Mouse (Mus musculus): ENCODE data around the gene Ifi44.

Gene Ifi44

GRCm38 (mm10) chr3:151749737-151750136, at the start of gene Ifi44:
Gene Ifi44, minus strand, starts transcription at chr3:151749960.
- peak; percentile 71 to 79 for DNase-seq

DNA sequence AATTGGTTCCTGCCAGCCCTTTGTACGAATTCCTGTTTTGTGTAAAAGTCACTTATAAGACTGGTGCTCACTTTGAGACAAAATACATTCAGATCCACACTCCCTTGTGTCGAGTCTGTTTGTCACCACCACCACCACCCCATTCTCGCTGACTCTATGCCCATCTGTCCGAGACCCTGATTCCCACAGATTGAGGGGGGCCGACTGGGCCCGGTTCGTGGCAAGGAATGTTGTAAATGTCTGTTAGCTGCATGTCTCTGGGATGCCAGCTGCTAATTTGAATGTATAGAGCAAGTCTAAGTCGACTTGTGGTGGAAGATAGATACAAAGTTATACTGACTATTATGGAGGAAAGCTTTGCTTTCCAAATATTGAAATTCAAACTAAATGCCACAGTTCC, 38.9 kb upstream of the Ifi44 start:
- no peak for DNase-seq

- DNase-seq = peak in 1 of 2 experiments; percentile 54
These were observed 25.3 kb upstream of the Ifi44 start for GRCm38 (mm10) chr3:151775089-151775488.

DNA sequence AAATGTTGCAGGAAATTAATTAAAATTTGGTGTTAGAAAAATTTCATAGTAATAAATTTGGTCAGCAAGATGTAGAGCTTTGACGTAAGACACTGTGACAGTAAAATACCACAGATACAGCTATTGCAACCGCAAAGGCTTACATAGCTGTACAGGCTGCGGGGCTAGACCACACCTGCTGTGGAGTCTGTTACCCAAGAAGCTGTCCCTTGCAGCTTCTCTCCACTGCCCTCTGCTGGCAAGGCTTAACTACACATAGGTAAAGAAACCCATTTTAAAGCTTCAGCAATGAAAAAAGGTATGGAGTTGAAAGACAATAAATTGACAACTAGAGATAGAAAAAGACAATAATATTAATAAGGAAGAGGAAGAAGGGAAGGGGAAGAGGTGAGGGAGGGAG, 21.3 kb upstream of the Ifi44 start:
- peak; percentile 63 to 89 for DNase-seq

DNA sequence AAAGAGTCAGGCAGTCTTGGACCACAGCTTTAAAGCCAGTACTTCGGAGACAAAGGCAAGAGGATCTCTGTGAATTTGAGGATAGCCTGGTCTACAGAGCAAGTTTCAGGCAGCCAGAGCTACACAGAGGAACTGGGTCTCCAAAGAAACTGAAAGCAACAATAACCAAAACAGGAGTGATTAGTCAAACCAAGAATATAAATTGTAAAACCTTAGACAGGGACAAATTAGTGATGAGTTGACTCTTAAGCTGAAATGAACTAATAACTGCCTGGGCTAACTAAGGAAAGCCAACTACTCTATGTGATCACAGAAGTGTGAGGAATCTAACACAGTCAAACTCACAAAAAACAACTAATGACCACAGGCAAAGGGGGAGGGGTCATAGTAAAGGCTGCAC, 1.2 kb downstream of the Ifi44 start:
- no peak for DNase-seq

DNA sequence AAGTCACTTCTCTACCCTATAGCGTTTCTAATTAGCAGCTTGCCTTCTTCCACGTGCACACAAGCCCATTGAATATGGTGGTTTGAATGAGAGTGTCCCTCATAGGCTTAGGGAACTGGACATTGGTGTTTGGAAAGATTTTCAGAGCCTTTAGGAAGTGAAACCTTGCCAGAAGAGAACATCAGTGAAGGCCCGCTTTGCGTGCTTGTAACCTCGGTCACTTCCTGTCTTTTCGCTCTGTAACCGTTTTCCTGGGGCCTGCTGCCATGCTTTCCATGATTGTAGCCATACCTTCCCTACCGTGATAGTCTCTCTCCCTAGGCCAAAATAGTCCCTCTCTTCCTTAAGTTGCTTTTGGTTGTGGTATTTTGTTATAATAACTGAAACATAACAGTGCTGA, 3.7 kb downstream of the Ifi44 start:
- no peak for DNase-seq

DNA sequence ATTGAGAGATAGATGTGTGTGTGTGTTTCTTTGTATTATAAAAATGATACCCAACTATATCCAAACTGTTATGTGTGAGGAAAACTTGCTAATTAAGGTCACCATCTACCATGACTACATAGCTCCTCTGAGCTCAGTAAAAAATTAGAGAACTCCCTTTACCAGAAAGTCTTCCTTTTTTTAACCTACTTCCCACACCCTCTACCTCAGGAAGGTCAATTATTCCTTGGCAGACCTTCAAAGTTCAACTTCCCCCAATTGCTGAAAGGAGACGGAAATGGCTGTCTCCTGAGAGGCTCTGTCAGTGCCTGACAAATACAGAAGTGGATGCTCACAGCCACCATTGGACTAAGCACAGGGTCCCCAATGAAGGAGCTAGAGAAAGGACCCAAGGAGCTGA, 7.5 kb downstream of the Ifi44 start:
- no peak for DNase-seq

DNA sequence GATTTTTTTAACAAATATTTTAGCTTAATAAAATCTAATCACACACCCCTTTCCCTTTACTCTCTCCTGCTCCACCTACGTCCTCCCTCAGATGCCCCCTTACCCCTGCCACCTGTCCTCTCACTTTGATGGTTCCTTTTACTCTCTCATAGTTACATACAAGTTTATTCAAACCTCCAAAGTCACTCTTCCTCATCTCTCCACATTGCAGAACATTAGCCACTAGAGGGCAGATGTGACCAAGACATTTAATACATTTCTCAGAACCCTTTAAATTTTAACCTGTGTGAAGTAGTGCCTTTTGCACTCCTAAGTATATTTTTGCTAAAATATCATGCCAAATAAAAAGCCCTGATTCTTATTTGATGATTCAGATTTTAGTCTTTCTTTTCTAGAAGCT, 33.5 kb downstream of the Ifi44 start:
- peak in 1 of 2 experiments; percentile 40 for DNase-seq

- no peak for DNase-seq
These were observed 42.4 kb downstream of the Ifi44 start for GRCm38 (mm10) chr3:151707335-151707734.
